Mouse (Mus musculus): ENCODE measurements around the gene Fcgr1.

GRCm38 (mm10) chr3:96330603-96331002 is 36.8 kb upstream of the Fcgr1 start:
- TF ChIP-seq CTCF (IDR thresholded peaks at IDR 0.05; ENCODE audit: low read depth) (no peak), EP300 (IDR thresholded peaks at IDR 0.05; ENCODE audit: low read depth) (no peak)

Data from heart, postnatal 0 days (tissue).